Mouse (Mus musculus) hindlimb bud, embryonic 11.5 days (tissue): ENCODE data around the gene Rnf183.

ENCODE experiments used
- DNase-seq: peaks from one replicate; pipeline ENCODE4 v3.0.0-alpha.2; 2012; ENCODE audit warnings: low read depth, low spot score; ENCODE audit errors: extremely low spot score

Gene Rnf183

GRCm38 (mm10) chr4:62431522-62431921 lies 3.5 kb downstream of the Rnf183 start:
- DNase-seq = no peak

DNA sequence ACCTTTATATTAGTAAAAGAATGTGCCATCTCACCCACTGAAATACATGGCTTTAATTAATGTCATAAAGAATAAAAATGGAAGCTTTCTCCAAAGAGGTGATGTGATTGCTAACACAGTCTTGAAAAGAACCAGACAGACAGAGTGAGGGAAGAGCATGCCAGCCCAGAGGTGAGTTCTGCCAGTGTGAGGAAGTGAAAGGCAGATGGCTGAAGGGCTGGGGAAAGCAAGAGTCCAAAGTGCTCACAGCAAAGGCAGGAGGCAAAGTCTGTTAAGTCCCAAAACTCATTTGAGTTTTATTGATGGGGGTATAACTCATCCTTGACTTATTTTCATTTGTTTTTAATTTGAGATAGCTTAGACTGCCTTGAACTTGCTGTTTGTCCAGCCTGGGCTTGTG lies 4.4 kb downstream of the Rnf183 start:
- no peak for DNase-seq

- no peak for DNase-seq
Observed at GRCm38 (mm10) chr4:62429616-62430015, 5.4 kb downstream of the Rnf183 start.

DNA sequence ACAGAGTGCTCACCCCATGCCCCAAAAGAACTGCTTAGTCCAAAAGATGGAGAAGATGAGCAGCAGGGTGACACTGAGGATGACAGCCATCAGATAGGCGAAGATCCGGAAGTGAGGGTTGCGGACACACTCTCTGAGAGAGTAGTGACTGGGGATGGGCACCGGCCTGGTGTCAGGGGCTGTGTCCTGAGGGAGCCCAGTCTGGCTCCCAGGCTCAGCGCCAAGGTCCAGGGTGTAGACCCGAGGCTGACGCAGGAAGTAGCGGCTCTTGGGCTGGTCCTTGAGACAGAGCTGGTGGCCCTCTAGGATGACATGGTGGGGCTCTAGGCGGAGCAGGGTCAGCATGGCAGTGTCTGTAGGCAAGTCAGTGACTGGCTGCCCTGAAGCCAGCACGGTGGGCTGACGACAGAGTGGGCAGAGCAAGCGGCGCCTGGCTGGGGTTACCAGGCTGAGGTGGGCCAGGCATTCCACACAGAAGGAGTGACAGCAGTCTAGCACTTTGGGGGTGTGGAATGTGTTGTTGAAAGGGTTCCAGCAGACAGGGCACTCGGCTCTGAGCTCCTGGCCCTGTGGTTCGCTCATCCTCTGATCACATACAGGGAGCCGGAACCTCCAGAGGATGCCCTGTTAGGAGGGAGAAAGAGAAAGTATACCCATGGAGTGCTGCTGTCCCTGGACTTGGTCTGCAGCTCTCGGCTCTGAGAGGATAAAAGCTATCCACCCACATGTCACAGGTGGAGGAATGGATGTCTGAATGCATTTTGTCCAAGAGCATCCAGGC lies 6.9 kb downstream of the Rnf183 start:
- DNase-seq = no peak

DNA sequence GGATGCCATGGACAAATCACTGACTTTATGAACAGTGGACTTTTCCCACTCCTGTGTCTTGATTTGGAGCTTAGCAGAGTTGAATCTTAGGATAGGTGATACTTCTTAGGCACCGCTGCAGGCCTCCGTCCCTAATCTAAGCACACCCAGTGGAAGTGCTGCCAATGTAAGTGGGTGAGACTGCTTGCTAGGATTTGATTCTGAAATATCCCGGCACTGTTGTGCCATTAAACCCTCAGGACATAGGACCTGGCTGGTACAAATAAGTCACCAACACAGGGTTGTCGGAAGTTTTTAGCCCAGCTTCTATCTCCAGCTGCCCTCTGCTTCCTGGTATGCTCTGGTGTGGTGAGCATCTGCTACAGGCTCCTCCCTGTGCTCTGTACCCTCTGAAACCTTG lies 9.2 kb downstream of the Rnf183 start:
- no peak for DNase-seq

- no peak for DNase-seq
Observed at GRCm38 (mm10) chr4:62419091-62419490, 16.0 kb downstream of the Rnf183 start.

GRCm38 (mm10) chr4:62418448-62418847 lies 16.6 kb downstream of the Rnf183 start:
- DNase-seq = no peak

GRCm38 (mm10) chr4:62411606-62412005 lies 23.4 kb downstream of the Rnf183 start:
- no peak for DNase-seq

DNA sequence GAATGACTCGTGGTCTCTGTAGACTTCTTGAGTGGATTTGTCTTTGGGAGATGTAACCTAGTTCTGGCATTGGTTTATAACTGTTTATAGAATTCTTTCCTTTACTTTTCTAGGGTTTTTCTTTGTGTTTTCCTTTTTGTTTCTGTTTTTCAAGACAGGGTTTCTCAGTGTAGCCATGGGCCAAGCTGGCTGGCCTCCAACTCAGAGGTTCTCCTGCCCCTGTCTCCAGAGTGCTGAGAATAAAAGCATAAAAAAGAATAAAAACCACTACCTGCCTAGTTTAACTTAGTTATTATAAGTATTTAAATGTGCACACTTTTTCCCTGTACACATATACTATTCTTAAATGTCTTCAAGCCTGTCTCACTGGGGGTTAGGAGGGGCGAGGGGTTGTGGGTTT lies 24.7 kb downstream of the Rnf183 start:
- DNase-seq = no peak

GRCm38 (mm10) chr4:62409615-62410014 lies 25.4 kb downstream of the Rnf183 start:
- no peak for DNase-seq

DNA sequence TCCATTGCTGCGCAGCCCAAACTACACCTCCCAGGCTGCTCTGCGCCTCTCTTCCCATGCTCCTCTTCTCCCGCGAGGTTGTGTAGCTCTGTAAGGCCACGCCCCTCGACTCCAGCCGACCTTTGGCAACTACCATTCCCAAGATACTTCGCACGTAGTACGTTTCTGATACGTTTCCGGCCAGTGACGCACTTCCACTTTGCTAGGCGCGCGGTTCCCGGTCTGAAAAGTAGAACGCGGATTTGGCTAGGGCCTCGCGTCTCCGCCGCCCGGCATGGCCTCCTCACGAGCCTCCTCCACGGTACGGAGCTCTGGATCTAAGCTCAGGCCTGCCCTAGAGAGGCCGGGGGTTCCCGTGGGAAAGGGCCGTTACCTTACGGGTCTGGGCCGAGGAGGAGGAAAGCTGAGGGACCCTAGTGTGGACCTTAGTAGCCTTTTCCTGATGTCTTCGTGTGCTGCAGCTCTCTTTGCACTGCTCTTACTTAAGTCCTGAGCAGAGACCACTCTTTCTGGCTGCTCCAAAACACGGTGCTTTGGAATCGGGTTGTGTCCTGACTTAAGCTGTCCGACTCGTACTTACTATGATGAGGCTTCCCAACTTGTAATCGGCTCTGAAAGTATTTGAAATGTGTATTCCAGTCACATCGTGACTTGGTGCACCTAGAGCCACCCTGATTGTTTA lies 26.3 kb downstream of the Rnf183 start, which contains the start of the genes Cdc26 and Prpf4:
Gene Cdc26 (minus strand): TSS at position 42 of the 682 bp plus-strand sequence.
Gene Prpf4 (plus strand): TSS at position 197 of the 682 bp plus-strand sequence.
- peak; percentile 97 for DNase-seq

GRCm38 (mm10) chr4:62407730-62408582 lies 27.1 kb downstream of the Rnf183 start:
- DNase-seq = peak; percentile 44

DNA sequence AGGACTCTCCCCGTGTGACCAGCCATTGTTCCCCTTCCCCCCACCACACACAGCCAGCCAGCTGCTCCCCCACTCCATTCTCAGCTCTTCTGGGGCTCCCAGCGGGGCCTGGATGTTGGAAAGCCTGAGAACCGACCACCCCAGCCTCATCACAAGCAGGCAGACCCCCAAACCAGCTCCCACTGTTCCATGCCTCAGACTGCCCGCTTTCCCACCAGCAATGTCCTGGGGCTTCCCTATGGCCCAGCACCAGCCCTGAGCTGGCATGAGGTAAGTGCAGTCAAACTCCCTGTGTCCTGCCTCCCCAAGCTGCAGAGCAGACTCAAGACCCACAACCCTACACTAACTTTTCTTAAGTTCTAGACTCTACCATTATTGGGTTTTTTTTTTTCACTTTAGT lies 28.9 kb downstream of the Rnf183 start:
- no peak for DNase-seq

DNA sequence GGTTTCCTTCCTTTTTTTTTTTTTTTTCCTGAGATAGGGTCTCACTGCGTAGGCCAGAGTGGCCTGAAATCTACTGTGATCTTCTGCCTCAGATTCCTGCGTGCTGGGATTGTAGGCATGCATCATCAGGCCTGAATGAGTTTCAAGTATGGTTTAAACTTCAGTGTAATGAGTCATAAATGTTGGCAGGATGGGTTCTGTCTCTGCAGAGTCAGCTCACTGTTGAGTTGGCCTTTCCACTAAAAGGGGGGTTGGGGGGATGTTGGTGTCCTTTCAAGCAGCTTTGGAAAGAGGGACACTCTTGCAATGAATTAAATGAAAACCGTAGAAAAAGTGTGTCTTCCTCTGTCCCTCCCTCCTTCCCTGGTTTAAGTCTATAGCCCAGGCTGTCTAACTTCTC lies 36.1 kb downstream of the Rnf183 start:
- no peak for DNase-seq

- DNase-seq = no peak
Observed at GRCm38 (mm10) chr4:62397616-62398365, 37.3 kb downstream of the Rnf183 start.

- no peak for DNase-seq
Observed at GRCm38 (mm10) chr4:62395806-62396205, 39.2 kb downstream of the Rnf183 start.

DNA sequence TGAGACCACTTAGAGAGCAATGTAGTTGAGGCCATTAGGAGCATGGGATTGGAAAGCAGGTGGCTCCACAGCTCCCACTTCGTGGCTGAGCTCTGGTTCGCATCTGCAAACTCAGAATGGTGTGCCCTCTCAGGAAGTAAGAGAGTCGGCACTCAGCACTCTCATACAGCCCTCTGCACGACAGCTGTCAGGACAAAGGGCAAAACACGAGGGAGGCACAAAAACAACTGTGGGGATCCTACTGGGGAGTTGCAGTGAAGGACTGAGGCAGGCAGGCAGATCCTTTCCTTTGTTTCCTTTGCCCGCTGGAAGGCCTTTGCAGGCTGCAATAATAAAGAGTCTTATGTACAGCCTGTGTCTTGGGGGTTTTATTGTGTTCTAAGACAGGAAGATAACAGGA lies 41.6 kb downstream of the Rnf183 start:
- DNase-seq = no peak

DNA sequence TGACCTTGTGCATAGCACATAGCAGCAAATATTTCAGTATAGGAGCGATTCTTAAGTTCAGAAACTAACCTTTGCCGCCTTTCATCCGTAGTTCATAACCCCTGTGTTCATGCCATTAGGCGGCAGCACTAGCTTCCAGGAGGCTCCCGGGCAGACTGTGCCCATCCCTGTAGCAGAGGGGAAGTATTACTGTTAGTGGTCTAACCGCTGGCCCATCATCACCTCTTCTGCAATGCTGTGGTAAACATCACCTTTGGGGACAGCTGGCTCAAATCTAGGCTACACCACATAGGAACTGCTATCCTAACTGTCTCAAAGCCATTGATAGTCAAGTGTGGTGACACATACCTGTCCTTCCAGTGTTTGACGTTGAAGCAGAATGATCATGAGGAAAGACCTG lies 43.2 kb downstream of the Rnf183 start:
- no peak for DNase-seq

DNA sequence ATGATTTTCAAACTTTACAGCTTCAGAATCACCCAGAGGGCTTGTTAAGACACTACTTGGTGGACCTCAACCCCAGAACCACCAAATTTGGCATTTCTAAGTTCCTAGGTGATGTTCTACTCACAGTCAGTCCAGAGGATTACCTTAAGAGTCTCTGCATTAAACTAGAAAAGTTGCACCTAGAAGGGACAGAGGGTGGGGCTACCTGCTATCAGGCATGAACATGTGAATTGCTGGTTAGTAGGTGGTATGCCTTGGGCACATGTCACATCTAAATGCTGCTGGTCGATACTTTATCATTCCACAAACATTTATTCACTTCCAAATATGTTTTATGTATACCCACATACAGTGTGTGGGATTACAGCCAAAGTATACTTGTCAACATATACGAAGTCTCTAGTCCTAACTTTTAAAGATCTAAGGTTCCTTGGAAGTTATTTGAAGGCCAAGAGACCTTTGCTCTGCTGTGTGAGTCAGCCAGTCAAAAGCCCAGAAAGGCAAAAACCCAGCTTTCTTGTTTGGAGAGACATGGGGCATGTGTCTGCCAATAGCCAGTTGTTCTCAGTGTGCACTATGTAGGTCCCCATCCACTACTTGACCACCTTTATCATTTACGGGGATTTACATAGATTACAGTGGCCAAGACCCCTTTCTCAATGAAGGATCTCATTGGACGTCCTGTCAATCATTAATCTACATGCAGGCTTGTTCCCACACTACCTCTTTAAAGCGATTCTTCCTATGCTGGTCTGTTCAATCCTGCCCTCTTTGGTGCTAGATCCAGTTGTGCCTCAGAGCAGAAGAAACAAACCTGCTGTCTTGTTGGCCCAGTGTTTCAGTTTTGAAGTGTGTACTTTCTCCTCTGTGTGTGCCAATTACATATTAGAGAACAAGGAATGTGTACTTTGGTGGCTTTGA lies 45.2 kb downstream of the Rnf183 start:
- no peak for DNase-seq

GRCm38 (mm10) chr4:62385439-62385838 lies 49.6 kb downstream of the Rnf183 start:
- DNase-seq = no peak
